Comparison of ENCODE assay signal across 8 mouse cellular contexts in genomic region chr2:91115578-91115970, GRCm38 (mm10). TPM values are rescaled to one million over a fixed set of nuclear protein-coding genes. Genes with fewer than 3 reads are reported as not detected.
A peak's percentile ranks its signal among the peaks of the same experiment; 100 is the strongest.
DNase-seq lines count a peak whose midpoint lies in the region; ATAC-seq and TF ChIP-seq lines count a peak whose summit lies in the region.

No protein-coding gene starts in this region.

- H3K36me3 ChIP-seq in forebrain, embryonic 12.5 days (replicated peaks), result no peaks in the 10 kb centered on the region
- H3K36me3 ChIP-seq in limb, embryonic 15.5 days, result no peaks in the 10 kb centered on the region
- no peaks in the 10 kb centered on the region for H3K36me3 ChIP-seq in small intestine, adult 2 months (ENCODE audit: control insufficient read depth, insufficient read depth, low read length)

- H3K4me3 ChIP-seq in left cerebral cortex, adult 2 months, result peak overlapping the region; percentile 45
- H3K4me3 ChIP-seq in forebrain, embryonic 12.5 days (replicated peaks), result peak overlapping the region; percentile 44
- H3K4me3 ChIP-seq in limb, embryonic 15.5 days, result peak overlapping the region; percentile 44
- peak overlapping the region; percentile 58 for H3K4me3 ChIP-seq in small intestine, adult 2 months (ENCODE audit: low read depth, low read length)

- no peak for TF ChIP-seq CTCF in left cerebral cortex, adult 2 months (IDR thresholded peaks at IDR 0.05)
- TF ChIP-seq CTCF in small intestine, adult 2 months (IDR thresholded peaks at IDR 0.05; ENCODE audit: extremely low read depth, insufficient read length, insufficient replicate concordance, low read depth, low read length), result no peak

- no peak for ATAC-seq in forebrain, embryonic 12.5 days (ENCODE audit: low FRiP score)
- ATAC-seq in limb, embryonic 15.5 days (ENCODE audit: insufficient number of reproducible peaks, low FRiP score, low TSS enrichment, low read depth), result no peak

- H3K4me1 ChIP-seq in forebrain, embryonic 12.5 days, result peaks cover 4% of the 10 kb centered on the region
- peaks cover 11% of the 10 kb centered on the region for H3K4me1 ChIP-seq in limb, embryonic 15.5 days
- H3K4me1 ChIP-seq in small intestine, adult 2 months (ENCODE audit: control insufficient read depth, insufficient read depth, insufficient read length, low read length), result no peaks in the 10 kb centered on the region

- peak overlapping the region; percentile 61 for H3K9ac ChIP-seq in forebrain, embryonic 12.5 days
- H3K9ac ChIP-seq in limb, embryonic 15.5 days, result peak overlapping the region; percentile 44

- peak overlapping the region; percentile 78 for H3K4me2 ChIP-seq in forebrain, embryonic 12.5 days
- peak overlapping the region; percentile 92 for H3K4me2 ChIP-seq in limb, embryonic 15.5 days

- H3K9me3 ChIP-seq in forebrain, embryonic 12.5 days, result no peaks in the 10 kb centered on the region
- H3K9me3 ChIP-seq in limb, embryonic 15.5 days, result no peaks in the 10 kb centered on the region

- peaks cover 32% of the 10 kb centered on the region for H3K27me3 ChIP-seq in forebrain, embryonic 12.5 days
- peaks cover 6% of the 10 kb centered on the region; the same call in 1 of the 2 replicates for H3K27me3 ChIP-seq in limb, embryonic 15.5 days
- no peaks in the 10 kb centered on the region for H3K27me3 ChIP-seq in small intestine, adult 2 months (ENCODE audit: control insufficient read depth, insufficient read depth, low read length)

- intact Hi-C loops in left cerebral cortex, adult 2 months (cut with DNase I), result loop anchor here (1.0 to 5.0 kb wide), 5 partner anchors 67 to 365 kb away; partner anchors contain the start of genes Ddb2, Madd and Pacsin3

- no peak for DNase-seq in left cerebral cortex, adult 2 months (ENCODE audit: extremely low spot score in 1 of 2, low spot score in 2 of 2)
- DNase-seq in left cerebral cortex, adult 11 months (ENCODE audit: low spot score), result no peak
- DNase-seq in adrenal gland, adult 18-20 months (ENCODE audit: low spot score in 2 of 2), result no peak
- DNase-seq in yolk sac, embryonic 10.5 days (ENCODE audit: low spot score), result no peak
- DNase-seq in urinary bladder, adult 18-20 months (ENCODE audit: low spot score in 2 of 2), result no peak

- no peak for TF ChIP-seq POLR2A in small intestine, adult 2 months (IDR thresholded peaks at IDR 0.05; ENCODE audit: low read depth, low read length)

- H3K27ac ChIP-seq in left cerebral cortex, adult 2 months, result no peak overlapping the region
- no peak overlapping the region for H3K27ac ChIP-seq in forebrain, embryonic 12.5 days
- H3K27ac ChIP-seq in limb, embryonic 15.5 days, result no peak overlapping the region
- H3K27ac ChIP-seq in small intestine, adult 2 months (ENCODE audit: insufficient read depth, low read depth, low read length), result no peak overlapping the region

- 31% methylated on average over 12 of the region's 12 CpGs for WGBS in forebrain, embryonic 12.5 days
- 33% methylated on average over 12 of the region's 12 CpGs for WGBS in limb, embryonic 15.5 days
- 33% methylated on average over 12 of the region's 12 CpGs for WGBS in small intestine, adult 2 months

RNA-seq across cellular contexts. Expression of gene Mybpc3, which starts 2.4 kb away (rescaled TPM):
- total RNA-seq in left cerebral cortex, adult 2 months (2021), result under 1 TPM; 0.33 to 0.43 TPM
- polyA plus RNA-seq in forebrain, embryonic 12.5 days (2016; fragmentation: Nextera tagmentation; extraction: Ambion mirVana), result 0.14 and 0.19 TPM in 2 replicates
- 0.09 and 0.34 TPM in 2 replicates for polyA plus RNA-seq in limb, embryonic 15.5 days (2015; fragmentation: Nextera tagmentation; extraction: Ambion mirVana)
- polyA plus RNA-seq in small intestine, adult 2 months (2012; rRNA removed), result 0.04 and 0.05 TPM in 2 replicates
- under 1 TPM; 0.07 to 0.19 TPM for total RNA-seq in adrenal gland, adult 18-20 months (2021)

RNA-seq across cellular contexts. Expression of gene Spi1, which starts 33.4 kb away (rescaled TPM):
- total RNA-seq in left cerebral cortex, adult 2 months (2021), result 1 to 10 TPM; 3.4 to 4.8 TPM
- 1.7 and 2.7 TPM in 2 replicates for polyA plus RNA-seq in forebrain, embryonic 12.5 days (2016; fragmentation: Nextera tagmentation; extraction: Ambion mirVana)
- 9.4 and 12.6 TPM in 2 replicates for polyA plus RNA-seq in limb, embryonic 15.5 days (2015; fragmentation: Nextera tagmentation; extraction: Ambion mirVana)
- 20.3 and 28.8 TPM in 2 replicates for polyA plus RNA-seq in small intestine, adult 2 months (2012; rRNA removed)
- 1 to 10 TPM; 5.3 to 9.9 TPM for total RNA-seq in adrenal gland, adult 18-20 months (2021)

RNA-seq across cellular contexts. Expression of gene Slc39a13, which starts 45.4 kb away (rescaled TPM):
- 10 to 100 TPM; 30.1 to 32.3 TPM for total RNA-seq in left cerebral cortex, adult 2 months (2021)
- 22.6 and 24.3 TPM in 2 replicates for polyA plus RNA-seq in forebrain, embryonic 12.5 days (2016; fragmentation: Nextera tagmentation; extraction: Ambion mirVana)
- 88.8 and 89.4 TPM in 2 replicates for polyA plus RNA-seq in limb, embryonic 15.5 days (2015; fragmentation: Nextera tagmentation; extraction: Ambion mirVana)
- 16.9 and 17.8 TPM in 2 replicates for polyA plus RNA-seq in small intestine, adult 2 months (2012; rRNA removed)
- total RNA-seq in adrenal gland, adult 18-20 months (2021), result 10 to 100 TPM; 25.1 to 30.4 TPM
